Mouse (Mus musculus): ENCODE measurements around the gene Naa16.

DNA sequence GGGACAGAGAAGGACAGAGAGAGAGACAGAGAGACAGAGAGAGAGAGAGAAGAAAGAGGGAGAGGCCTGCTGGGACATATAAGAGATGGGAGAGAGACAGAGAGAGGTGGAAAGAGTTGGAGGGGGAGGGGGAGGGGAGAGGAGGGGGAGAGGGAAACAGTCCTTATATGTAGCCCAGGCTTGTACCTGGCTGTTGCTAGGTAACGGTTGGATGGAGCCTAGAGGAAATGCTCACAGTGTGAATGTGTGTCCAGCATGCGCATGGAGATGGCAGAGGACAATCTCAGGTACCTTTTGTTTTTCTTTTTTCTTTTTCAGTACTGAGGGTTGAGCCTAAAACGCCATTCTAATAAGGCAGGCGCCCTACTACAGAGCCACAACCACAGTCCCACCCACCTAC lies 106.0 kb downstream of the Naa16 start:
- no peak for TF ChIP-seq POLR2A (IDR thresholded peaks at IDR 0.05; ENCODE audit: borderline replicate concordance, extremely low read depth, low read depth, low read length)
- no peak for TF ChIP-seq CTCF (IDR thresholded peaks at IDR 0.05; ENCODE audit: insufficient read depth, low read length)

Data from lung, adult 2 months (tissue).